Mouse (Mus musculus): ENCODE results near the gene Ooep. TPM values are rescaled to one million over a fixed set of nuclear protein-coding genes. Genes with fewer than 3 reads are reported as not detected.

The Ooep gene
- total RNA-seq, 2 experiments from 2014 or later = 0.18 TPM; not detected in 1

Other genes starting within 250 kb of the Ooep start
- gene Gsta4, start 196.0 kb downstream of the Ooep start, total RNA-seq (2021) = 10 to 100 TPM; 65.6 to 72.7 TPM
- 1 to 10 TPM in 1 of 2 experiments, under 1 TPM in 1; 0.82 to 1.3 TPM for gene Gsta1, start 148.1 kb downstream of the Ooep start, total RNA-seq (2021)
- gene Gm3776, start 121.6 kb downstream of the Ooep start, total RNA-seq (2021) = not detected
- gene Gm10639, start 88.8 kb downstream of the Ooep start, total RNA-seq (2021) = not detected
- gene Omt2a, start 63.9 kb downstream of the Ooep start, total RNA-seq (2021) = not detected
- not detected for gene Omt2b, start 51.1 kb downstream of the Ooep start, total RNA-seq (2021)
- gene Gsta2, start 22.9 kb downstream of the Ooep start, total RNA-seq (2021) = 1 to 10 TPM; 1.8 to 7.9 TPM
- gene Dppa5a, start 10.5 kb downstream of the Ooep start, total RNA-seq (2021) = under 1 TPM in 1 of 2 experiments, not detected in 1; 0.51 TPM
- gene Ddx43, start 17.1 kb upstream of the Ooep start, total RNA-seq (2021) = not detected
- 1 to 10 TPM; 1.3 to 1.8 TPM for gene Cgas, start 64.5 kb upstream of the Ooep start, total RNA-seq (2021)
- 10 to 100 TPM; 23.6 to 29.8 TPM for gene Mto1, start 69.5 kb upstream of the Ooep start, total RNA-seq (2021)
- under 1 TPM in 1 of 2 experiments, not detected in 1; 0.60 TPM for gene Gm17324, start 70.1 kb upstream of the Ooep start, total RNA-seq (2021)
- 1,000 to 10,000 TPM; 6,172 to 6,732 TPM for gene Eef1a1, start 110.4 kb upstream of the Ooep start, total RNA-seq (2021)
- 10 to 100 TPM; 10.2 to 11.2 TPM for gene Slc17a5, start 209.3 kb upstream of the Ooep start, total RNA-seq (2021)
- gene Cd109, start 236.8 kb upstream of the Ooep start, total RNA-seq (2021) = 1 to 10 TPM; 7.4 to 7.6 TPM